Mouse (Mus musculus): ENCODE data around the gene Krtap10-10.

- no peak for TF ChIP-seq GATA1 (IDR thresholded peaks at IDR 0.05; ENCODE audit: borderline replicate concordance, low read length)
- TF ChIP-seq CTCF (IDR thresholded peaks at IDR 0.05; ENCODE audit: low read depth, low read length), result peak; percentile 73; the same call in 1 of the 2 replicates
Observed at GRCm38 (mm10) chr10:77815514-77815913, 20.2 kb upstream of the Krtap10-10 start.

Measured in G1E (cell line).